Mouse (Mus musculus): Measurements from ENCODE around the gene 1700042G07Rik.
A peak's percentile ranks its signal among the peaks of the same experiment; 100 is the strongest.

Gene 1700042G07Rik

GRCm38 (mm10) chr4:116164759-116165554 is 8.2 kb upstream of the 1700042G07Rik start:
- DNase-seq: no peak

GRCm38 (mm10) chr4:116165708-116166407 is 7.3 kb upstream of the 1700042G07Rik start:
- DNase-seq: no peak

GRCm38 (mm10) chr4:116167404-116167803 is 5.8 kb upstream of the 1700042G07Rik start, which contains the start of gene Tspan1:
Gene Tspan1 (minus strand): TSS chr4:116167601.
- DNase-seq: peak; percentile 61 to 75

- peak; percentile 86 to 94 for DNase-seq
These were observed 4.4 kb upstream of the 1700042G07Rik start for GRCm38 (mm10) chr4:116168617-116169352.

GRCm38 (mm10) chr4:116169353-116169672 is 3.9 kb upstream of the 1700042G07Rik start:
- no peak for DNase-seq

GRCm38 (mm10) chr4:116173752-116174151 is 580 bp downstream of the 1700042G07Rik start:
- peak in 1 of 2 experiments; percentile 40 for DNase-seq

GRCm38 (mm10) chr4:116174466-116175116 is 1.4 kb downstream of the 1700042G07Rik start:
- peak; percentile 79 to 84 for DNase-seq

- DNase-seq: no peak
These were observed 2.0 kb downstream of the 1700042G07Rik start for GRCm38 (mm10) chr4:116175136-116175535.

GRCm38 (mm10) chr4:116175711-116176542 is 2.8 kb downstream of the 1700042G07Rik start:
- peak; percentile 78 to 85 for DNase-seq

GRCm38 (mm10) chr4:116176543-116176988 is 3.4 kb downstream of the 1700042G07Rik start:
- peak; percentile 99 for DNase-seq

- peak; percentile 74 to 76 for DNase-seq
These were observed 4.0 kb downstream of the 1700042G07Rik start for GRCm38 (mm10) chr4:116177140-116177539.

GRCm38 (mm10) chr4:116182079-116182478 is 8.9 kb downstream of the 1700042G07Rik start:
- no peak for DNase-seq

- DNase-seq: peak; percentile 83 to 85
These were observed 9.6 kb downstream of the 1700042G07Rik start for GRCm38 (mm10) chr4:116182745-116183144.

GRCm38 (mm10) chr4:116185083-116185482 is 11.9 kb downstream of the 1700042G07Rik start:
- peak; percentile 37 to 50 for DNase-seq

- DNase-seq: no peak
These were observed 19.2 kb downstream of the 1700042G07Rik start for GRCm38 (mm10) chr4:116192286-116192835.

GRCm38 (mm10) chr4:116193583-116194383 is 20.6 kb downstream of the 1700042G07Rik start:
- no peak for DNase-seq

- DNase-seq: peak; percentile 45 to 59
These were observed 25.2 kb downstream of the 1700042G07Rik start for GRCm38 (mm10) chr4:116198422-116198821.

GRCm38 (mm10) chr4:116204422-116204821 is 31.2 kb downstream of the 1700042G07Rik start:
- DNase-seq: no peak

GRCm38 (mm10) chr4:116206531-116206930 is 33.4 kb downstream of the 1700042G07Rik start:
- DNase-seq: no peak

- DNase-seq: no peak
These were observed 35.7 kb downstream of the 1700042G07Rik start for GRCm38 (mm10) chr4:116208891-116209290.
